ENCODE assay signal across 26 mouse cellular contexts in the genomic region with DNA sequence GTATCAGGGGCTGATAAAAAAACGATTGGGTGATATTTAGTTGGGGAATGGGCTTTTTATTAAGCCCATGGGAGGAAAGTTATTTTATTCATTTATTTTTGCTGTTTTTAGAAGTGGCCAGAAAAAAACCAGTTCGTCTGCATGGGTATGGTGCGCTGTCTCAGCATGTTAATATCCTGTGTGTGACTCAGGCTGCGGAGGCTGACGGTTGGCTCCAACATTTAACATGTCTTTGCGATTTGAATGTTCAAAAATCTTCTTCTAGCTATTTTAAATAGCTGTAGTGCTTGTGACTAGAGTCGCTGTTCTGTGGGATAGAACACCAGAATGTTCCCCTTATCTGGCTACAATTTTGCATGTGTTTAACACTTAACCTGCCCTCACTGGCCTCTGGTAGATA.
DNase-seq lines count a peak whose midpoint lies in the region; ATAC-seq lines count a peak whose summit lies in the region.
"Had no signal": no experiment of that assay in that cellular context is flagged by ENCODE, and none has a peak within 500 bp of the region (broad histone marks: within the 10 kb centered on the region; RNA-seq: fewer than 3 reads in every experiment).

No protein-coding gene starts in this region.

- H3K4me2 ChIP-seq in forebrain, embryonic 15.5 days (replicated peaks): no peak overlapping the region
- H3K4me2 ChIP-seq: embryonic facial prominence, embryonic 15.5 days; heart, embryonic 12.5 days; intestine, embryonic 15.5 days; limb, embryonic 12.5 days; liver, embryonic 11.5 days had no signal

- H3K9ac ChIP-seq in forebrain, embryonic 15.5 days (replicated peaks): no peak overlapping the region
- H3K9ac ChIP-seq: embryonic facial prominence, embryonic 15.5 days; heart, embryonic 12.5 days; intestine, embryonic 15.5 days; limb, embryonic 12.5 days; liver, postnatal 0 days had no signal

- H3K4me1 ChIP-seq in forebrain, embryonic 15.5 days: no peaks in the 10 kb centered on the region
- H3K4me1 ChIP-seq: embryonic facial prominence, embryonic 15.5 days; heart, embryonic 12.5 days; hindbrain, embryonic 10.5 days; intestine, embryonic 15.5 days; limb, embryonic 12.5 days; midbrain, embryonic 10.5 days had no signal

- ATAC-seq in forebrain, embryonic 15.5 days (replicated peaks): no peak
- ATAC-seq: forebrain, embryonic 14.5 days; hindbrain, embryonic 16.5 days; intestine, embryonic 15.5 days; liver, postnatal 0 days; lung, postnatal 0 days had no signal

- H3K9me3 ChIP-seq in forebrain, embryonic 15.5 days: no peaks in the 10 kb centered on the region
- H3K9me3 ChIP-seq: embryonic facial prominence, embryonic 15.5 days; heart, embryonic 12.5 days; hindbrain, embryonic 10.5 days; intestine, embryonic 15.5 days; limb, embryonic 12.5 days; midbrain, embryonic 10.5 days had no signal

- H3K36me3 ChIP-seq in forebrain, embryonic 15.5 days: no peaks in the 10 kb centered on the region
- H3K36me3 ChIP-seq: embryonic facial prominence, embryonic 15.5 days; heart, embryonic 12.5 days; hindbrain, embryonic 10.5 days; intestine, embryonic 15.5 days; limb, embryonic 12.5 days; midbrain, embryonic 10.5 days had no signal

- no peak overlapping the region for H3K4me3 ChIP-seq in forebrain, embryonic 15.5 days
- H3K4me3 ChIP-seq: embryonic facial prominence, embryonic 15.5 days; heart, embryonic 12.5 days; hindbrain, embryonic 10.5 days; intestine, embryonic 15.5 days; limb, embryonic 12.5 days; midbrain, embryonic 10.5 days had no signal

- WGBS in forebrain, embryonic 15.5 days: 86% methylated on average over 7 of the region's 7 CpGs

- intact Hi-C loops in left cerebral cortex, postnatal 4 days (cut with DNase I): no loop called here

- DNase-seq in frontal cortex, adult 2 months (ENCODE audit: extremely low spot score in 1 of 2, low spot score in 1 of 2): peak; percentile 59 to 74
- DNase-seq in frontal cortex, postnatal 14 days (ENCODE audit: low spot score in 2 of 2): no peak
- peak; percentile 50 to 59 for DNase-seq in left cerebral cortex, adult 18-20 months (ENCODE audit: low spot score in 2 of 2)
- DNase-seq in left cerebral cortex, postnatal 4 days: no peak
- peak; percentile 38 for DNase-seq in urinary bladder, postnatal 14 days (ENCODE audit: low spot score)
- DNase-seq in urinary bladder, adult 2 months (ENCODE audit: low spot score): no peak
- no peak for DNase-seq in retina, embryonic 14.5 days (ENCODE audit: low spot score)
- DNase-seq: adrenal gland, postnatal 14 days; cerebellum, adult 9-10 months; heart, postnatal 10 days; kidney, adult 8-10 months; kidney, postnatal 10 days; liver, postnatal 0 days; thymus, adult 2 months; thymus, postnatal 4 days had no signal

- no peak overlapping the region for H3K27ac ChIP-seq in forebrain, embryonic 15.5 days (replicated peaks)
- H3K27ac ChIP-seq: embryonic facial prominence, embryonic 15.5 days; hindbrain, embryonic 10.5 days; intestine, embryonic 15.5 days; limb, embryonic 12.5 days; midbrain, embryonic 10.5 days had no signal

- H3K27me3 ChIP-seq in forebrain, embryonic 15.5 days: no peaks in the 10 kb centered on the region
- H3K27me3 ChIP-seq: embryonic facial prominence, embryonic 15.5 days; heart, embryonic 12.5 days; intestine, embryonic 15.5 days; limb, embryonic 12.5 days had no signal

Comparison
In these comparisons a context has a peak if more than half of its experiments do, and no peak if none do; other contexts are left out.
1. DNase-seq: peak in frontal cortex, adult 2 months (2 of 2), left cerebral cortex, adult 18-20 months (2 of 2) and urinary bladder, postnatal 14 days (single experiment); none in frontal cortex, postnatal 14 days (0 of 2), left cerebral cortex, postnatal 4 days (single experiment), urinary bladder, adult 2 months (single experiment) and retina, embryonic 14.5 days (single experiment).